Mouse (Mus musculus) limb, embryonic 11.5 days (tissue): ENCODE measurements around the gene Amfr. TPM values are rescaled to one million over a fixed set of nuclear protein-coding genes. Genes with fewer than 3 reads are reported as not detected.
A peak's percentile ranks its signal among the peaks of the same experiment; 100 is the strongest.

Experiments
- ATAC-seq: fragments of 200-750 bp; cut with Nextera tagmentation; 2 replicates; pipeline ENCODE4 v1.8.0; 2017; ENCODE audit warnings: low read depth; ENCODE audit not compliant: insufficient number of reproducible peaks, low FRiP score, low TSS enrichment
- DNase-seq: peaks from one replicate; pipeline ENCODE4 v3.0.0-alpha.2; 2015; ENCODE audit warnings: low spot score
- H3K27ac ChIP-seq: fragments of 300-500 bp; sonication (generic); replicated peaks from 2 replicates; pipeline ENCODE4 v1.5.1; 2014; ENCODE audit warnings: low read depth, mild to moderate bottlenecking, low read length
- H3K27me3 ChIP-seq: fragments of 300-500 bp; sonication (generic); 2 replicates; pipeline ENCODE4 v1.6.1; 2014; ENCODE audit warnings: mild to moderate bottlenecking, low read length, mixed read lengths; ENCODE audit not compliant: control insufficient read depth, insufficient read depth
- H3K36me3 ChIP-seq: fragments of 300-500 bp; sonication (generic); 2 replicates; pipeline ENCODE4 v1.6.1; 2014; ENCODE audit warnings: mild to moderate bottlenecking, low read length, moderate library complexity, mixed read lengths; ENCODE audit not compliant: control insufficient read depth, insufficient read depth
- H3K4me1 ChIP-seq: fragments of 300-500 bp; sonication (generic); 2 replicates; pipeline ENCODE4 v1.6.1; 2014; ENCODE audit warnings: low read length, mixed read lengths; ENCODE audit not compliant: control insufficient read depth, insufficient read depth
- H3K4me2 ChIP-seq: fragments of 300-500 bp; sonication (generic); 2 replicates; pipeline ENCODE4 v1.6.1; 2014; ENCODE audit warnings: low read depth, mild to moderate bottlenecking, moderate library complexity; ENCODE audit not compliant: severe bottlenecking
- H3K4me3 ChIP-seq: fragments of 300-500 bp; sonication (generic); 2 replicates; pipeline ENCODE4 v1.5.1; 2014; ENCODE audit warnings: low read depth, low read length
- H3K9ac ChIP-seq: fragments of 300-500 bp; sonication (generic); 2 replicates; pipeline ENCODE4 v1.6.1; 2014; ENCODE audit warnings: mild to moderate bottlenecking, low read length
- H3K9me3 ChIP-seq: fragments of 300-500 bp; sonication (generic); 2 replicates; pipeline ENCODE4 v1.6.1; 2016; ENCODE audit warnings: low read length; ENCODE audit not compliant: control insufficient read depth
- WGBS: fragments of 180-500 bp; shearing (Covaris S2); extraction: QIAGEN DNeasy Blood & Tissue Kit; methylation state at CpG from one replicate; pipeline ENCODE4 v1.1.7; 2014; 5-methylcytosine and 5-hydroxymethylcytosine counted together
- polyA plus RNA-seq: library from polyadenylated mRNA; unstranded; fragments of >200 nt; fragmentation: Nextera tagmentation; extraction: Ambion mirVana; gene quantifications from 2 replicates; pipeline ENCODE4 v1.2.1, GENCODE M21; 2014

Amfr gene
- polyA plus RNA-seq, 1 experiment from 2014 or later, result 37.3 TPM

DNA sequence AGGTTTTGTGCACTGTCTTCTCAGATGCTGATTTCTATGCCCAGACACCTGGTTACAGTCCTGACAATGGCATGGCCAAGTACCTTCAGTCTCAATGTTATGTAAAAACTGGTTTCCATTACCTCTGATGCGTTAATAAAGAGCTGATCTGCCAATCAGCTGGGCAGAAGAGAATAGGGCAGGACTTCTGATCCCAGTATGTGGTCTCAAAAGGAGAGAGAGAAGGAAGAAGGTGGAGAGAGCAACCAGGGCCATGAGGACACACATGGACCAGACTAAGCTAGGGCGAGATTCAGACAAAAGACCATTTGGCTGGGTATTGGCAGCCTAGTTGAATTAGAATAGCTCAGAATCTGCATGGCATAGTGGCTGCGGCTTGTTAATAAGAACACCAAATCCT is 21.0 kb upstream of the Amfr start:
- Histone ChIP-seq H3K36me3 (peaks cover 4% of the 10 kb centered on the region), H3K4me1 (peaks cover 6% of the 10 kb centered on the region; the same call in 1 of the 2 replicates), H3K9ac (no peak overlapping the region), H3K4me3 (no peak overlapping the region), H3K9me3 (no peaks in the 10 kb centered on the region), H3K27ac (no peak overlapping the region), H3K4me2 (no peak overlapping the region), H3K27me3 (no peaks in the 10 kb centered on the region)
- WGBS, result 76% methylated on average over 3 of the region's 3 CpGs
- ATAC-seq (no peak), DNase-seq (no peak)

GRCm38 (mm10) chr8:94029701-94030100 is 17.1 kb upstream of the Amfr start:
- no peak for ATAC-seq
- no peak overlapping the region for H3K27ac ChIP-seq

DNA sequence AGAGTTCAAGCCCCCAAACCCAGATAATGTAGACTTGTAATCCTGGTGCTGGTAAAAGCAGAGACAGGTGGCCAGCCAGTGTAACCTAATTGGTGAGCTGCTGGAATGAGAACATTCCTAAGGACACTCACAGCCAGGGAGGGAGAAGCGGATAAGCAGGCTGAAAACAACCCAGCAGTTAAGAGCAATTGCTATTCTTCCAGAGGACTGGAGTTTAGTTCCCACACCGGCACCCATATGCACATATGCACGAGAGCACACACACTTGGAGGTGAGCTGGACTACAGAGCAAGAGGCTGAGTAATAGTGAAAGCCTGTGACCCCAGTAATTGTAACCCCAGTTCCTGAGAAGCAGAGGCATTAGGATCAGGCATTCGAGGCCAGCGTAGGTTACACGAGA is 11.3 kb upstream of the Amfr start:
- DNase-seq (no peak), ATAC-seq (no peak)
- Histone ChIP-seq H3K36me3 (peaks cover 27% of the 10 kb centered on the region), H3K4me1 (no peaks in the 10 kb centered on the region), H3K27ac (no peak overlapping the region), H3K27me3 (no peaks in the 10 kb centered on the region), H3K4me3 (no peak overlapping the region), H3K4me2 (no peak overlapping the region), H3K9me3 (no peaks in the 10 kb centered on the region), H3K9ac (no peak overlapping the region)
- 94% methylated on average over 6 of the region's 6 CpGs for WGBS

More at GRCm38 (mm10) chr8:94029701-94030100, 17.1 kb upstream of the Amfr start:
- Histone ChIP-seq H3K4me1 (no peaks in the 10 kb centered on the region), H3K27me3 (no peaks in the 10 kb centered on the region), H3K36me3 (peaks cover 19% of the 10 kb centered on the region), H3K9ac (no peak overlapping the region), H3K9me3 (no peaks in the 10 kb centered on the region), H3K4me2 (no peak overlapping the region), H3K4me3 (no peak overlapping the region)
- WGBS, result 94% methylated on average over 9 of the region's 9 CpGs
- DNase-seq, result no peak

- Histone ChIP-seq H3K27ac (no peak overlapping the region; the same call in 1 of the 2 replicates), H3K9ac (peak overlapping the region; percentile 94), H3K9me3 (no peaks in the 10 kb centered on the region), H3K4me2 (peak overlapping the region; percentile 89), H3K27me3 (no peaks in the 10 kb centered on the region), H3K4me3 (peak overlapping the region; percentile 89), H3K36me3 (no peaks in the 10 kb centered on the region), H3K4me1 (peaks cover 6% of the 10 kb centered on the region; the same call in 1 of the 2 replicates)
- WGBS, result 40% methylated on average over 7 of the region's 7 CpGs
- DNase-seq (no peak), ATAC-seq (no peak)
Observed at GRCm38 (mm10) chr8:94013026-94013612, 477 bp upstream of the Amfr start.

DNA sequence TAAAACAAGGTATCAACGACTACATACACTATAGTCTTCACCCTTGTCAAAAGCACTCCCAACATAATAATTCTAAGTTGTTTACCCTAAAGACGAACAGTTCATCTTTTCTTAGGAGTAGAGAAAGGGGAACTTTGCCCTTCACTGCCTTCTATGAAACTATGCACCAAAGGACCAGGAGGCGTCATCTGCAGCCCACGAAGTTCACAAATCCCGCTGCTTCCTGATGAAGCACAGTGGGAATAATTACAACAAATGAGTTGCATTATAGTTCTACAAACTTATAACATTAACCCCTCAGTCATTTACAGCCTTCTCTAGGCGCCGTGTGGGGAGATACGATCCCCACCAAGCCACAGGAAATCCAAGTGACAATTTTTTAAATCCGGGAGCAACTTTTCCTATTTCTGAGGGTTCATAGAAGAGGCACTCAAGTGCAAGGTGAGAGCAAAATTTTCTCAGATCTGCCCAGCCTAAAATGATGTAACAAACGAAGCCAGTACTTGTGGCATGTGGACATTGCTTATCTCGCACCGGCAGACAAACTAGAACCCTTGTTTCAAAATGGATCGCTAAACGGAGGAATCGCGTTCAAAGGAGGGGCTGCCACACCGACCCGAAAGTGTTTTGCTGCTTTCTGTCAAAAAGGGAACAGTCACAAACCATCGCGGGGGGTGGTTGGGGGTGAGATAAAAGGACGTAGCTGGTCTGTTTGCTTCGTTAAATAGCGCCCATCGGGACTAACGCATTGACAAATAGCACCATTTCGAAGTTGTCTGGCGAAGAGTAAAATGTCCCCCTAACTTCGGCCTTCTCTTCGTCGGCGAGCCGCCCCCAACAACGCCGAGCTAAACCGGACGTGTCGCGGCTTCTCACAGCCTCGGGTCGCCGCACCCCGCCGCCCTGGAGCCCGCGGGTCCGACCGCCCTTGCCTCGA is 1.3 kb downstream of the Amfr start:
- no peaks in the 10 kb centered on the region for H3K36me3 ChIP-seq
- no peaks in the 10 kb centered on the region for H3K27me3 ChIP-seq
- H3K4me1 ChIP-seq, result peaks cover 6% of the 10 kb centered on the region; the same call in 1 of the 2 replicates
- H3K4me2 ChIP-seq, result peak overlapping the region; percentile 89
- DNase-seq, result no peak
- peak overlapping the region; percentile 89 for H3K4me3 ChIP-seq
- H3K9ac ChIP-seq, result peak overlapping the region; percentile 94
- H3K9me3 ChIP-seq, result no peaks in the 10 kb centered on the region
- ATAC-seq, result no peak
- WGBS, result 4% methylated on average over 48 of the region's 48 CpGs
- peak overlapping the region; percentile 87; the same call in 1 of the 2 replicates for H3K27ac ChIP-seq

DNA sequence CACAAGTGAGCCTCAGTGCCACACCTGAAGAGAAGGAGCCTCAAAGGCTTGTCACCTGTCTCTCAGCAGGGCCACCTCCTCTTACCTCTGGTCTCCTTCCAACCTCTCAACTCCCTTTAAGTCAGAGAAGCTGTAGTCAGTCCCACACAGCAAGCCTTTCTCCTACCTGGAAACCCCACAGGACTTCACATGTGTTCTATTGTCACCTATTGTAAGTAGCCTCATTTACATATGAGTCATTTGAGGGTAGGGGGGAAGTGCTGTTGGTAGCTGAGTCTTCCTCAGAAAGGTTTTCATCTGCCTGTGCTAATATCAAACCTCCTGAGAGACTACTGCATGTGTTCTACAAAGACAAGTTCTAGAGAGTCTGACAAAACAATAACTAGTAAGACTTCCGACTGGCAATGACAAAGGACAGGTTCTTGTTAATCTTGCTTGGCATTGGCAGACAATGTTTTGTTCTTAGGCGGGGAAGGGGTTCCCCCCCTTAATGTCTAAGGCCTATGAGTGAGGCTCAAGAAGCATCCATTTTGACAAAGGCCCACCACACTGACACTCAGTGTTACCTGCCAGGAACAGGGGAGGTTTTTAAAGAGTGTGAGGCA is 2.4 kb downstream of the Amfr start:
- H3K4me1 ChIP-seq, result peaks cover 6% of the 10 kb centered on the region; the same call in 1 of the 2 replicates
- no peak overlapping the region for H3K4me3 ChIP-seq
- no peaks in the 10 kb centered on the region for H3K27me3 ChIP-seq
- H3K27ac ChIP-seq, result no peak overlapping the region
- 70% methylated on average over 2 of the region's 2 CpGs for WGBS
- DNase-seq (no peak), ATAC-seq (no peak)
- H3K9ac ChIP-seq, result no peak overlapping the region
- no peaks in the 10 kb centered on the region for H3K36me3 ChIP-seq
- H3K4me2 ChIP-seq, result no peak overlapping the region
- no peaks in the 10 kb centered on the region for H3K9me3 ChIP-seq

DNA sequence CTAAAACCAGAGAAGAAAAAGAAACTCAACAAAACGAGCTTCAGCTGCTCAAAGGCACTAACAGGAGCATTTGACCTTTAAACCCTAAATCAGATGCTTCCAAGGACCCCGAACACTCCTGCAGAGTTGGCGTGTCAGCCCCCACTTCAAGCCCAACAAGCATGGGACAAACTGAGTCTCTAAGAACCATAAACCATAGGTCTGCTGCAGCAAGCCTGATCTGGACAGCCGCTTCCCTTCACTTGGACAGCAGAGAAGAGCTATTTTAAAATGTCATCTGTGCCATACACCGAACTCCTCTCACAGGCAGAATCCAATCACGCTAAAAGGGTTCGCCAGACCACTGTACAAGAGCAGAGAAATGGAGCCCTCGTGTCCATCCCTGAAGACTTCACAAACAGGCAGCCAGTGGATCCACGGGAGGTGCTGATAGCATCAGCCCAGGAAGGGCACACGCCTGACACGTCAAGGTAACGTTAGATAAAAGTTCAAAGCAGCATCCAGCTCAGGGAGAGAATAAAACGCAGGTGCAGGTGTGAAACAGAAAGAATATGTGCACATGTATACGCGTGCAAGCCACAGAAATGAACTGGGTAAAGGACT is 3.3 kb downstream of the Amfr start:
- no peaks in the 10 kb centered on the region for H3K9me3 ChIP-seq
- no peak overlapping the region for H3K9ac ChIP-seq
- no peaks in the 10 kb centered on the region for H3K36me3 ChIP-seq
- H3K4me2 ChIP-seq, result no peak overlapping the region
- DNase-seq (no peak), ATAC-seq (no peak)
- H3K27ac ChIP-seq, result no peak overlapping the region
- no peak overlapping the region for H3K4me3 ChIP-seq
- H3K27me3 ChIP-seq, result no peaks in the 10 kb centered on the region
- H3K4me1 ChIP-seq, result peaks cover 6% of the 10 kb centered on the region; the same call in 1 of the 2 replicates
- 68% methylated on average over 15 of the region's 15 CpGs for WGBS

- DNase-seq, result no peak
- H3K4me1 ChIP-seq, result 0 out of 2 replicates have a peak, but pooled peaks cover 2% of the 10 kb centered on the region
- H3K27me3 ChIP-seq, result no peaks in the 10 kb centered on the region
- H3K4me2 ChIP-seq, result no peak overlapping the region
- 92% methylated on average over 9 of the region's 9 CpGs for WGBS
- H3K4me3 ChIP-seq, result no peak overlapping the region
- no peaks in the 10 kb centered on the region for H3K9me3 ChIP-seq
- no peak overlapping the region for H3K27ac ChIP-seq
- H3K36me3 ChIP-seq, result peaks cover 7% of the 10 kb centered on the region; the same call in 1 of the 2 replicates
- ATAC-seq, result no peak
- no peak overlapping the region for H3K9ac ChIP-seq
Observed at GRCm38 (mm10) chr8:94004139-94004538, 8.5 kb downstream of the Amfr start.
